Mouse (Mus musculus): ENCODE measurements at regions not wholly inside any gene's neighbourhood (a gene's known extent, or its start where the extent isn't known, plus 50 kb on each side); places are given as distances from the start of the nearest gene placed in this dataset.

- no peak for DNase-seq (ENCODE audit: low read depth, low spot score)
These were observed 68.7 kb downstream of the Npepl1 start for GRCm38 (mm10) chr2:174178801-174179200.

GRCm38 (mm10) chr2:174184797-174185196, 74.6 kb downstream of the Npepl1 start:
- no peak for DNase-seq (ENCODE audit: low read depth, low spot score)

GRCm38 (mm10) chr2:174191071-174191470, 80.9 kb downstream of the Npepl1 start:
- no peak for DNase-seq (ENCODE audit: low read depth, low spot score)

- no peak for DNase-seq (ENCODE audit: low read depth, low spot score)
These were observed 81.4 kb downstream of the Npepl1 start for GRCm38 (mm10) chr2:174191516-174191915.

- DNase-seq (ENCODE audit: low read depth, low spot score): no peak
These were observed 81.9 kb downstream of the Npepl1 start for GRCm38 (mm10) chr2:174192026-174192425.

GRCm38 (mm10) chr2:174193506-174193905, 83.4 kb downstream of the Npepl1 start:
- peak; percentile 19 for DNase-seq (ENCODE audit: low read depth, low spot score)

GRCm38 (mm10) chr2:174195651-174196050, 85.5 kb downstream of the Npepl1 start:
- no peak for DNase-seq (ENCODE audit: low read depth, low spot score)

- no peak for DNase-seq (ENCODE audit: low read depth, low spot score)
These were observed 86.6 kb downstream of the Npepl1 start for GRCm38 (mm10) chr2:174196696-174197215.

- no peak for DNase-seq (ENCODE audit: low read depth, low spot score)
These were observed 86.7 kb upstream of the Gnas start for GRCm38 (mm10) chr2:174197306-174197945.

GRCm38 (mm10) chr2:174198406-174198971, 85.6 kb upstream of the Gnas start:
- no peak for DNase-seq (ENCODE audit: low read depth, low spot score)

GRCm38 (mm10) chr2:174199961-174200862, 83.9 kb upstream of the Gnas start:
- no peak for DNase-seq (ENCODE audit: low read depth, low spot score)

GRCm38 (mm10) chr2:174203412-174203811, 80.7 kb upstream of the Gnas start:
- no peak for DNase-seq (ENCODE audit: low read depth, low spot score)

GRCm38 (mm10) chr2:174211681-174212080, 72.4 kb upstream of the Gnas start:
- no peak for DNase-seq (ENCODE audit: low read depth, low spot score)

- peak; percentile 90 for DNase-seq (ENCODE audit: low read depth, low spot score)
These were observed 57.5 kb upstream of the Gnas start for GRCm38 (mm10) chr2:174226660-174227059.

All from 3T3-L1 (cell line).